Mouse (Mus musculus) thymus, adult 2 months (tissue): Measurements from ENCODE around the gene Smad3. TPM values are rescaled to one million over a fixed set of nuclear protein-coding genes. Genes with fewer than 3 reads are reported as not detected.

Experiments
- DNase-seq: peaks from one replicate; pipeline ENCODE4 v3.0.0; 2021
- H3K27ac ChIP-seq: fragments of 200-500 bp; 2 replicates; pipeline ENCODE4 v1.5.1; 2012; ENCODE audit warnings: low read length, control low read depth; ENCODE audit not compliant: control insufficient read depth, insufficient read depth
- H3K27me3 ChIP-seq: fragments of 200-500 bp; 2 replicates; pipeline ENCODE4 v1.6.1; 2012; ENCODE audit warnings: mild to moderate bottlenecking, low read length, moderate library complexity, mixed read lengths; ENCODE audit not compliant: control insufficient read depth, insufficient read depth
- H3K36me3 ChIP-seq: fragments of 200-500 bp; 2 replicates; pipeline ENCODE4 v1.6.1; 2012; ENCODE audit warnings: mild to moderate bottlenecking, low read length, moderate library complexity; ENCODE audit not compliant: control insufficient read depth, insufficient read depth
- H3K4me1 ChIP-seq: fragments of 200-500 bp; replicated peaks from 2 replicates; pipeline ENCODE4 v1.6.1; 2012; ENCODE audit warnings: low read length; ENCODE audit not compliant: control insufficient read depth, insufficient read depth
- H3K4me3 ChIP-seq: fragments of 200-500 bp; 2 replicates; pipeline ENCODE4 v1.5.1; 2012; ENCODE audit warnings: mild to moderate bottlenecking, low read length, control low read depth, moderate library complexity; ENCODE audit not compliant: control insufficient read depth, insufficient read depth
- CTCF ChIP-seq: fragments of 200-500 bp; IDR thresholded peaks from 2 replicates; pipeline ENCODE4 v1.5.1; 2012; ENCODE audit warnings: mild to moderate bottlenecking, control low read depth, low read length, moderate library complexity, borderline replicate concordance; ENCODE audit not compliant: control insufficient read depth, poor library complexity, insufficient read depth; ENCODE audit errors: extremely low read depth
- POLR2A ChIP-seq: fragments of 200-500 bp; IDR thresholded peaks from 2 replicates; pipeline ENCODE4 v1.6.1; 2012; ENCODE audit warnings: mild to moderate bottlenecking, low read length, control low read depth, moderate library complexity; ENCODE audit not compliant: control insufficient read depth, poor library complexity, insufficient read depth; ENCODE audit errors: extremely low read depth
- WGBS: fragments of 180-500 bp; shearing (Covaris S2); methylation state at CpG from one replicate; pipeline ENCODE4 v1.1.7; 2018; 5-methylcytosine and 5-hydroxymethylcytosine counted together
- polyA plus RNA-seq: library from polyadenylated mRNA; depleted of rRNA; stranded (reverse); fragments of >200 nt; gene quantifications from 2 replicates; pipeline ENCODE4 v1.2.3, GENCODE M21; 2012

The Smad3 gene
- polyA plus RNA-seq, 1 experiment: 63.4 TPM

DNA sequence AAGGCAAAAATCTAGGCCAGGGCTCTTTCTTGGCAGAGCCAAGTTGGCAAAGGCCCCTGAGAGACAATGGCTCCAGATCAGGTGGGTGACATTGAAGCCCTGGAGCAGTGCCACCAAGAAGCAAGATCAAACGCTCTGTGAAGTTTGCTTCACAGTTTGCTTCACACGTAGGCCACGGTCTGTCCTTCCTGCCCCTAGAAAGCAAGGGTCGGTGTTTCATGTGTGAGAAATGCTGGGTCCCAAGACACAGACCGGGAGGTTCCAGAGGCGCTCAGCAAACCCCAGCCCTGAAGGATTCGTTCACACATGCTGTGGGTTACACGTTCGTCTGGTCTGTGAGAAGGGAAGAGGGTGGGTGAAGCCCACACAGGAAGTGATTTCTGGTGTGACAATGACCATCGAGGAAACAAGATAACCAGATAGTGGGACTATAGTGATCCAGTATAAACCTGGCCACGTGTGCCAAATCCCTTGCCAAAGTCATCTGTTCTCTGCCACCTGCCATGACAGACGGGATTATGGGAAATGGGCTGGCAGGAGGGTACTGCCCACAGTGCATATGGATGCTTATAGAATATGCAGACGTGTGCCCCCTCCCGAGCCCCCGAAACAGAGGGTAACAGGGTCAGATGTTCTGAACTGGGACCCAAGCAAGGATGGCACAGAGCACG is 37.9 kb downstream of the Smad3 start:
- Histone ChIP-seq H3K4me3 (no peak overlapping the region), H3K27me3 (no peaks in the 10 kb centered on the region), H3K4me1 (peaks cover 85% of the 10 kb centered on the region), H3K27ac (no peak overlapping the region), H3K36me3 (no peaks in the 10 kb centered on the region)
- no peak for TF ChIP-seq POLR2A
- TF ChIP-seq CTCF: no peak
- no peak for DNase-seq
- WGBS: 17% methylated on average over 16 of the region's 16 CpGs

- H3K27me3 ChIP-seq: no peaks in the 10 kb centered on the region
- DNase-seq: no peak
- H3K36me3 ChIP-seq: no peaks in the 10 kb centered on the region
- H3K4me3 ChIP-seq: no peak overlapping the region
- no peak overlapping the region for H3K27ac ChIP-seq
- 95% methylated on average over 9 of the region's 9 CpGs for WGBS
- TF ChIP-seq POLR2A (no peak), CTCF (no peak)
- H3K4me1 ChIP-seq: peaks cover 77% of the 10 kb centered on the region
Observed at GRCm38 (mm10) chr9:63718735-63719358, 38.9 kb downstream of the Smad3 start.

GRCm38 (mm10) chr9:63718170-63718569 is 39.6 kb downstream of the Smad3 start:
- no peak overlapping the region for H3K27ac ChIP-seq
- DNase-seq: no peak
- no peaks in the 10 kb centered on the region for H3K36me3 ChIP-seq
- peaks cover 76% of the 10 kb centered on the region for H3K4me1 ChIP-seq
- TF ChIP-seq CTCF: no peak
- TF ChIP-seq POLR2A: no peak
- H3K4me3 ChIP-seq: no peak overlapping the region
- no peaks in the 10 kb centered on the region for H3K27me3 ChIP-seq
- WGBS: 80% methylated on average over 4 of the region's 4 CpGs

DNA sequence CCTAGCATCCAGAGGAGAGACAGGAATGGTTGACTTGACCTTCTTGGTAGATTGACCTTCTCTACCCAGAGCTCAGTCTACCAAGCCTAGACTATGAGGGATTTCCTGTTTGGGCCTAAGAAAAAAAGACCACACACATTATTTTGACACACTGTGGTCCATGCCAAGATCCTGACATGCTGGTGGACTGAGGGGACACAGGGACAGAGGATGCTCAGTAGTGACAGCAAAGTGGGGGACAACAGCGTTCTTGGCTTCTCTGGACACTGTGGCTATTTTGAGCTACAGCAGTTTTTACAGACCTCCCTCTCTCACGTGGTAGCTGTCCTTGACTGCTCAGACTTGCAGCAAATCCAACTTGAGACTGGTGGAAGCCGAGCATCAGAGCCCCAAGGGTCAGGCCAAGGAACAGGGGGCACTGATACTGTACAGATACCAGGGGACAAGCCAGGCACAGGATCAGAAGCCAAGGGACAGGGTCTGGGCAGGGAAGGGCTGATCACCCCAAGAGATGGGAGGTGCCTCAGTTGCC is 40.3 kb downstream of the Smad3 start:
- DNase-seq: no peak
- TF ChIP-seq CTCF (no peak), POLR2A (no peak)
- 88% methylated on average over 3 of the region's 3 CpGs for WGBS
- no peaks in the 10 kb centered on the region for H3K27me3 ChIP-seq
- no peaks in the 10 kb centered on the region for H3K36me3 ChIP-seq
- peaks cover 71% of the 10 kb centered on the region for H3K4me1 ChIP-seq
- H3K4me3 ChIP-seq: no peak overlapping the region
- H3K27ac ChIP-seq: no peak overlapping the region

GRCm38 (mm10) chr9:63716150-63717138 is 41.4 kb downstream of the Smad3 start:
- H3K36me3 ChIP-seq: no peaks in the 10 kb centered on the region
- H3K4me1 ChIP-seq: peaks cover 66% of the 10 kb centered on the region
- H3K4me3 ChIP-seq: no peak overlapping the region
- 64% methylated on average over 18 of the region's 18 CpGs for WGBS
- TF ChIP-seq POLR2A: no peak
- no peak for TF ChIP-seq CTCF
- H3K27ac ChIP-seq: no peak overlapping the region
- no peak for DNase-seq
- H3K27me3 ChIP-seq: no peaks in the 10 kb centered on the region

- H3K36me3 ChIP-seq: no peaks in the 10 kb centered on the region
- TF ChIP-seq POLR2A (no peak), CTCF (no peak)
- DNase-seq: no peak
- no peaks in the 10 kb centered on the region for H3K27me3 ChIP-seq
- WGBS: 83% methylated on average over 6 of the region's 6 CpGs
- H3K27ac ChIP-seq: no peak overlapping the region
- peaks cover 55% of the 10 kb centered on the region for H3K4me1 ChIP-seq
- no peak overlapping the region for H3K4me3 ChIP-seq
Observed at GRCm38 (mm10) chr9:63714572-63714971, 43.2 kb downstream of the Smad3 start.
